Mouse (Mus musculus): ENCODE data around the gene Snrpd3. TPM values are rescaled to one million over a fixed set of nuclear protein-coding genes. Genes with fewer than 3 reads are reported as not detected.
"Not testable (repeated sequence)": the region's sequence is repeated elsewhere in the genome, so short reads cannot be mapped to it uniquely, and the experiment has no call there.

The Snrpd3 gene
- polyA plus RNA-seq, 1 experiment from 2014 or later, result 63.3 TPM

DNA sequence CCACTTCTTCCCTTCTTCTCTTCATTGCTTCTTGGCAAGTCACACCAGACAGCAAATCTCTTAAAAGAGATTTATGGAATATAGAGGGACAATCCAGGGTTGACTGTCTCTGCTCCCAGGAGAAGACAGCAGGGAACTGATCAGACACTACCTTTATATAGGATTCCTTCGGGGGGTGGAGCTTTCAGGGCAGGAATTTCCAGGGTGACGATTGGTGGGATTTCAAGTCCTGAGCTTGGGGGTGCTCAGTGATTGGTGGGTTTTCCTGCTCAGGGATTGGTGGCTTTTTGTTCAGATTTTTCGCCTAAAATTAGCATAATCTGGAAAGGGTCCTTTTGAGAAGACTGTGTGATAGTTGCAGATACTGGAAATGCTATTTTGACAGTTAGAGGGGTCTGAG is 30.2 kb upstream of the Snrpd3 start:
- ATAC-seq, result no peak
- Histone ChIP-seq H3K4me2 (replicated peaks; ENCODE audit: low read depth) (no peak overlapping the region), H3K27ac (ENCODE audit: low read depth, low read length) (no peak overlapping the region), H3K9ac (ENCODE audit: low read depth, low read length) (no peak overlapping the region), H3K9me3 (ENCODE audit: control insufficient read depth) (no peaks in the 10 kb centered on the region), H3K4me3 (ENCODE audit: low read depth, low read length) (no peak overlapping the region), H3K27me3 (replicated peaks; ENCODE audit: control insufficient read depth, insufficient read depth, low read length) (no peaks in the 10 kb centered on the region), H3K36me3 (ENCODE audit: control insufficient read depth, insufficient read depth) (no peaks in the 10 kb centered on the region), H3K4me1 (replicated peaks; ENCODE audit: control insufficient read depth, insufficient read depth, low read length) (no peaks in the 10 kb centered on the region)
- no peak for TF ChIP-seq CTCF (IDR thresholded peaks at IDR 0.05; ENCODE audit: low read depth)
- 66% methylated on average over 3 of the region's 3 CpGs for WGBS

DNA sequence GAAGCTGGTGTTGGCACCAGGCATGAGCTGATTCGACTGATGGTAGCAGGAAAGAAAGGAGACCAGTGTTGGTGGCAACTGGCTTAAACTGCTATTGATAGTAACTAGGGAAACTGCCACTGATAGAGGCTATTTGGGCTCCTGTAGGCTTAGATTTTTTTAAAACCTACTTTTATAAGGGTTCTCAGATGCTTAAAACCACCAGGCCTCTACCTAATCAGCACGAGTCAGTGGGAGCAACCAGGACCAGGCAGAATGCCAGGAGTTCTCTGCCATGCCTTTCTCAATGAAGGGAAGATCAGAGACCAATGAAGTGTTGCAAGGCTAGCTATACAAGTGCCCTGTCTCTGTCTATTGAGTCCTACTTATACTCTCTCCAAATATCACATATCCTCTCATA is 27.8 kb upstream of the Snrpd3 start:
- H3K9me3 ChIP-seq (ENCODE audit: control insufficient read depth), result no peaks in the 10 kb centered on the region
- no peak overlapping the region for H3K4me3 ChIP-seq (ENCODE audit: low read depth, low read length)
- no peaks in the 10 kb centered on the region for H3K27me3 ChIP-seq (replicated peaks; ENCODE audit: control insufficient read depth, insufficient read depth, low read length)
- WGBS, result 55% methylated on average over 2 of the region's 2 CpGs
- no peak overlapping the region for H3K4me2 ChIP-seq (replicated peaks; ENCODE audit: low read depth)
- TF ChIP-seq CTCF (IDR thresholded peaks at IDR 0.05; ENCODE audit: low read depth), result no peak
- H3K9ac ChIP-seq (ENCODE audit: low read depth, low read length), result no peak overlapping the region
- no peak overlapping the region for H3K27ac ChIP-seq (ENCODE audit: low read depth, low read length)
- ATAC-seq, result no peak
- no peaks in the 10 kb centered on the region for H3K4me1 ChIP-seq (replicated peaks; ENCODE audit: control insufficient read depth, insufficient read depth, low read length)
- H3K36me3 ChIP-seq (ENCODE audit: control insufficient read depth, insufficient read depth), result no peaks in the 10 kb centered on the region

DNA sequence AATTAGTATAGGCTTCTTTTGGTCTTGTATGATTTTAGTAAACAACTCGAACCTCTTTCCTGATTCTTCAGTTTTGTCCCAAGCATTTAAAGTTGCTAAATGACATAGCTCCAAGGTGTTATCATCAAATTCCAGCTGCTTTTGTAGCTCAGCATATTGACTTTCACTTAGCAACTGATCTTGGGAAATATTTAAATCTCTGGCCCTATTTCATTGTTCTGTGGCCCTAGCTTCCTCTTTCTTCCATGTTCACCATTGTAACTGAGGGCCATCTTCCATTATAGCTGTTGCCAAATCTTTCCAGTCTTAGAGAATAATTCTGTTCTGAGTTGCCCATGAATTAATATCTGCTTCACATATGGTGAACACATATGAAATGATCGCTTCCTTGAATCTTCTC is 26.6 kb upstream of the Snrpd3 start:
- H3K9me3 ChIP-seq (ENCODE audit: control insufficient read depth), result no peaks in the 10 kb centered on the region
- no peaks in the 10 kb centered on the region for H3K27me3 ChIP-seq (replicated peaks; ENCODE audit: control insufficient read depth, insufficient read depth, low read length)
- H3K4me2 ChIP-seq (replicated peaks; ENCODE audit: low read depth), result no peak overlapping the region
- no peak for TF ChIP-seq CTCF (IDR thresholded peaks at IDR 0.05; ENCODE audit: low read depth)
- H3K4me1 ChIP-seq (replicated peaks; ENCODE audit: control insufficient read depth, insufficient read depth, low read length), result no peaks in the 10 kb centered on the region
- no peaks in the 10 kb centered on the region for H3K36me3 ChIP-seq (ENCODE audit: control insufficient read depth, insufficient read depth)
- 82% methylated on average over 2 of the region's 2 CpGs for WGBS
- no peak overlapping the region for H3K27ac ChIP-seq (ENCODE audit: low read depth, low read length)
- no peak overlapping the region for H3K9ac ChIP-seq (ENCODE audit: low read depth, low read length)
- ATAC-seq, result no peak
- no peak overlapping the region for H3K4me3 ChIP-seq (ENCODE audit: low read depth, low read length)

DNA sequence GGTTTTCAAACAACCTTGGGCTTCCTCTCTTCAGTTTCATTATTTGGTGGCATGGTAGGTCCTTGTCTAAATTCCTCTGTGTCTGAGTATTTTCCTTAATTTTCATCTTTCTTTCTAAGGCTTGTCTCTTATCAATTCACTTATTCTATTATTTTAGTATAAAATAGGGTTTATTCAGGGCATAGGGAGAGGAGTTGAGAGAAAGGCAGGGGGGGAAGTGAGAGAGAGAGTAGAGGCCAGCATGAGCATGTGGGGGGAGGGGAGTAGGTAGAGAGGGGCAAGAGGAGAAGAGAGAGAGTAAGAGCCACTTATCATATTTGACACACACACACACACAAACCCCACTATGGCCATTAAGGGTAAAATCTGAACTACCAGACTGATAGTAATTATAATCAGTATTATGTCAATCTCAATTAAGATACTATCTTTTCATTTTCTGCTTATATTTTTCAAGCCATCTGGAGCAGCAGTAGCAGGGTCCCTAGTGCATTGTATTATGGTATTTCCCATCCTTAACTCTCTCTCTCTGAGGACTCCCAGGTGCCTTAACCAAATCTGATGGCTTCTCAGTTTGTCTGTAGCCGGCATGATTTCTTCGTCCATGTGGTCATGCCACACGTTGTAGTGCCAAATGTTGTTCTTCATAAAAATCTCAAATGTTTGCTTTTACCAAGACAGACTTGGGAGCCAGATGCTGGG is 26.0 kb upstream of the Snrpd3 start:
- Histone ChIP-seq H3K4me2 (replicated peaks; ENCODE audit: low read depth) (no peak overlapping the region), H3K36me3 (ENCODE audit: control insufficient read depth, insufficient read depth) (no peaks in the 10 kb centered on the region), H3K27ac (ENCODE audit: low read depth, low read length) (no peak overlapping the region), H3K4me1 (replicated peaks; ENCODE audit: control insufficient read depth, insufficient read depth, low read length) (no peaks in the 10 kb centered on the region), H3K4me3 (ENCODE audit: low read depth, low read length) (no peak overlapping the region), H3K9ac (ENCODE audit: low read depth, low read length) (no peak overlapping the region), H3K9me3 (ENCODE audit: control insufficient read depth) (no peaks in the 10 kb centered on the region), H3K27me3 (replicated peaks; ENCODE audit: control insufficient read depth, insufficient read depth, low read length) (no peaks in the 10 kb centered on the region)
- TF ChIP-seq CTCF (IDR thresholded peaks at IDR 0.05; ENCODE audit: low read depth), result no peak
- 77% methylated on average over 3 of the region's 3 CpGs for WGBS
- no peak for ATAC-seq

DNA sequence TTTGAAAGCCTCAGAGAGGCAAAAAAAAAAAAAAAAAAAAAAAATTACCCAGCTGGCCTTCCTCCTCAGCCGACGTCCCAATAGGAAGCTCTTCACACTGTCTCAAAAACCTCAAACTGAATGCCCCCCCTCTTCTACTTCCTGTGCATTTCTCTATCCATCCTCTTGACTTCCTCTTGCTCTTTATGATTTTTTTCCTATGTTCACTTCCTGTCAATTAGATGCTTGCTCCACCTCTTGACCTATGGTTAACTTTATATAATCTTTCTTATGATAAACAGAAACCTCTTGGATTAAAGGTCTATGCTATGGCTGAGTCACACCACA is 25.5 kb upstream of the Snrpd3 start:
- Histone ChIP-seq H3K4me2 (replicated peaks; ENCODE audit: low read depth) (no peak overlapping the region), H3K4me1 (replicated peaks; ENCODE audit: control insufficient read depth, insufficient read depth, low read length) (no peaks in the 10 kb centered on the region), H3K4me3 (ENCODE audit: low read depth, low read length) (no peak overlapping the region), H3K9ac (ENCODE audit: low read depth, low read length) (no peak overlapping the region), H3K36me3 (ENCODE audit: control insufficient read depth, insufficient read depth) (no peaks in the 10 kb centered on the region), H3K27ac (ENCODE audit: low read depth, low read length) (no peak overlapping the region), H3K9me3 (ENCODE audit: control insufficient read depth) (no peaks in the 10 kb centered on the region), H3K27me3 (replicated peaks; ENCODE audit: control insufficient read depth, insufficient read depth, low read length) (no peaks in the 10 kb centered on the region)
- ATAC-seq, result no peak
- no peak for TF ChIP-seq CTCF (IDR thresholded peaks at IDR 0.05; ENCODE audit: low read depth)
- WGBS, result 56% methylated on average over 2 of the region's 2 CpGs

DNA sequence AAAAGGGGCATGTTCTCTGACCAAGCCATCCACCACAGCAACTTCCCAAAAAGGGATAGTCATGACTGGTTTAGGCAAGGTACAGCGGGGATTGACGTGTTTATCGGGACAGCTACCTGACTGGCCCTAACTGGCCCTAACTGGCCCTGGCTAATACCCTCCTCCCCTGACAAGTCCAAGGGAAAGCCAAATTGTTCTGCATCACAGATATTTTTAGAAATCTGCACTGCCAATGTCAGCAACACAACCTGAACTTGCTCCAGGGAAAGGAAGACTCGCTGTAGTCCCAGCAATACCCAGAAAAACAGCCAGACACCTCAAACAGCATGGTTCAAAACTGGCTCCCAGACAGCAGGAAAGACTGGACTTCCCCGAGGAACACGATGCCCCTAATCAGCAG is 22.0 kb upstream of the Snrpd3 start:
- no peak overlapping the region for H3K9ac ChIP-seq (ENCODE audit: low read depth, low read length)
- no peaks in the 10 kb centered on the region for H3K9me3 ChIP-seq (ENCODE audit: control insufficient read depth)
- H3K4me2 ChIP-seq (replicated peaks; ENCODE audit: low read depth), result no peak overlapping the region
- 67% methylated on average over 6 of the region's 6 CpGs for WGBS
- H3K27ac ChIP-seq (ENCODE audit: low read depth, low read length), result no peak overlapping the region
- no peaks in the 10 kb centered on the region for H3K36me3 ChIP-seq (ENCODE audit: control insufficient read depth, insufficient read depth)
- H3K4me1 ChIP-seq (replicated peaks; ENCODE audit: control insufficient read depth, insufficient read depth, low read length), result no peaks in the 10 kb centered on the region
- H3K4me3 ChIP-seq (ENCODE audit: low read depth, low read length), result no peak overlapping the region
- no peak for TF ChIP-seq CTCF (IDR thresholded peaks at IDR 0.05; ENCODE audit: low read depth)
- H3K27me3 ChIP-seq (replicated peaks; ENCODE audit: control insufficient read depth, insufficient read depth, low read length), result no peaks in the 10 kb centered on the region
- no peak for ATAC-seq

DNA sequence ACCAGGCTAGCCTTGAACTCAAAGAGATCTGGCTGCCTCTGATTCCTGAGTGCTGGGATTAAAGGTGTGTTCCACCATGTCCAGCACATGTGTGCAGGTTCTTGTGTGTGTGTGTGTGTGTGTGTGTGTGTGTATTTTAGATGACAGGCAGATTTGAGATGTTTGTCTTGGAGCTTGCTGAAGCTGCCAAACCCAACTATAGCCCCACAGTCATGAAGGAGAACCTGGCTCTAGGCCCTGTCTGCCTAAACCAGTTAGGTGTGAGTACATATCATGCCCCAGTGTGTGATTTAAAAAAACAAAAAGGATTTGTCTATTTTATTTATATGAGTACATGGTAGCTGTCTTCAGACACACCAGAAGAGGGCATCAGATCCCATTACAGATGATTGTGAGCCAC is 21.4 kb upstream of the Snrpd3 start:
- H3K27me3 ChIP-seq (replicated peaks; ENCODE audit: control insufficient read depth, insufficient read depth, low read length), result no peaks in the 10 kb centered on the region
- no peaks in the 10 kb centered on the region for H3K36me3 ChIP-seq (ENCODE audit: control insufficient read depth, insufficient read depth)
- H3K4me3 ChIP-seq (ENCODE audit: low read depth, low read length), result no peak overlapping the region
- H3K27ac ChIP-seq (ENCODE audit: low read depth, low read length), result no peak overlapping the region
- no peak for ATAC-seq
- TF ChIP-seq CTCF (IDR thresholded peaks at IDR 0.05; ENCODE audit: low read depth), result no peak
- no peak overlapping the region for H3K4me2 ChIP-seq (replicated peaks; ENCODE audit: low read depth)
- no peak overlapping the region for H3K9ac ChIP-seq (ENCODE audit: low read depth, low read length)
- no peaks in the 10 kb centered on the region for H3K9me3 ChIP-seq (ENCODE audit: control insufficient read depth)
- H3K4me1 ChIP-seq (replicated peaks; ENCODE audit: control insufficient read depth, insufficient read depth, low read length), result no peaks in the 10 kb centered on the region; the same call in 1 of the 2 replicates

DNA sequence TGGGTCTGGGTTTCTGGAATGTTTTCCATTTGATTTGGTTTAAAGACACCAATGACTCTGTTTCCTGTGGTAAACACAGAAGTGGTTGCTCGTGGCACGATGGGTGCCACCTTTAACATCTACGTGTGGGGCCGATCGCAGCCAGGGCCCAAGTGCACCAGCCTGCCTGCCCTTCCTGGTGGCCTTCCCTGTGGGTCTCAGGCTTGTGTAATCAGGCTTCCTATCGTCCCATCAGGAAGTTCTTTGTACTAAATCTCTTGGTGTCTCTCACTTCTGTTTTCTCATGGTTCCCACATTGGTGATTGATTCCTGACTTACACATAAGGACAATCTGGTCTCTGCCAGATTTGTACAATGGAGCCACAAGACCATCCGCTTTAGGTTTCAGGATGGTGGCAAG is 18.1 kb upstream of the Snrpd3 start:
- H3K9ac ChIP-seq (ENCODE audit: low read depth, low read length); ATAC-seq; H3K9me3 ChIP-seq (ENCODE audit: control insufficient read depth); H3K27ac ChIP-seq (ENCODE audit: low read depth, low read length); H3K36me3 ChIP-seq (ENCODE audit: control insufficient read depth, insufficient read depth); H3K4me2 ChIP-seq (replicated peaks; ENCODE audit: low read depth); H3K4me3 ChIP-seq (ENCODE audit: low read depth, low read length); H3K27me3 ChIP-seq (replicated peaks; ENCODE audit: control insufficient read depth, insufficient read depth, low read length); H3K4me1 ChIP-seq (replicated peaks; ENCODE audit: control insufficient read depth, insufficient read depth, low read length): not testable (repeated sequence)
- 84% methylated on average over 7 of the region's 7 CpGs for WGBS

All from intestine, postnatal 0 days (tissue).